Mouse (Mus musculus): ENCODE measurements around the gene Parvg.

GRCm38 (mm10) chr15:84336281-84336817, 12.5 kb downstream of the Parvg start:
- TF ChIP-seq CTCF (conservative IDR thresholded peaks at IDR 0.05; ENCODE audit: low read length) (no peak), POU5F1 (IDR thresholded peaks at IDR 0.05; ENCODE audit: borderline replicate concordance, low read length) (no peak), NANOG (IDR thresholded peaks at IDR 0.05; ENCODE audit: borderline replicate concordance, low read length) (no peak)
